Mouse (Mus musculus): ENCODE results near the gene Litaf.

The Litaf gene

GRCm38 (mm10) chr16:10956938-10957685 is 108.8 kb downstream of the Litaf start:
- no peak for DNase-seq (ENCODE audit: low read depth, low spot score)

GRCm38 (mm10) chr16:10955078-10955477 is 110.9 kb downstream of the Litaf start:
- DNase-seq (ENCODE audit: low read depth, low spot score): no peak

- no peak for DNase-seq (ENCODE audit: low read depth, low spot score)
Measured at GRCm38 (mm10) chr16:10952881-10953280, 113.1 kb downstream of the Litaf start.

- DNase-seq (ENCODE audit: low read depth, low spot score): no peak
Measured at GRCm38 (mm10) chr16:10952071-10952470, 113.9 kb downstream of the Litaf start.

GRCm38 (mm10) chr16:10951581-10951980 is 114.4 kb downstream of the Litaf start:
- peak; percentile 44 for DNase-seq (ENCODE audit: low read depth, low spot score)

- no peak for DNase-seq (ENCODE audit: low read depth, low spot score)
Measured at GRCm38 (mm10) chr16:10950539-10950938, 115.4 kb downstream of the Litaf start.

GRCm38 (mm10) chr16:10947724-10948123 is 118.2 kb downstream of the Litaf start:
- no peak for DNase-seq (ENCODE audit: low read depth, low spot score)

GRCm38 (mm10) chr16:10945381-10946127 is 120.4 kb downstream of the Litaf start:
- DNase-seq (ENCODE audit: low read depth, low spot score): peak; percentile 19

GRCm38 (mm10) chr16:10944545-10944944 is 121.4 kb downstream of the Litaf start:
- DNase-seq (ENCODE audit: low read depth, low spot score): peak; percentile 26

- peak; percentile 32 for DNase-seq (ENCODE audit: low read depth, low spot score)
Measured at GRCm38 (mm10) chr16:10943257-10943656, 122.7 kb downstream of the Litaf start.

GRCm38 (mm10) chr16:10940661-10941060 is 125.3 kb downstream of the Litaf start:
- no peak for DNase-seq (ENCODE audit: low read depth, low spot score)

- no peak for DNase-seq (ENCODE audit: low read depth, low spot score)
Measured at GRCm38 (mm10) chr16:10939932-10940331, 126.0 kb downstream of the Litaf start.

GRCm38 (mm10) chr16:10937497-10937896 is 128.5 kb downstream of the Litaf start:
- DNase-seq (ENCODE audit: low read depth, low spot score): no peak

GRCm38 (mm10) chr16:10936700-10937319 is 129.1 kb downstream of the Litaf start:
- DNase-seq (ENCODE audit: low read depth, low spot score): no peak

- DNase-seq (ENCODE audit: low read depth, low spot score): no peak
Measured at GRCm38 (mm10) chr16:10934047-10934446, 131.9 kb downstream of the Litaf start.

- DNase-seq (ENCODE audit: low read depth, low spot score): no peak
Measured at GRCm38 (mm10) chr16:10933372-10933771, 132.6 kb downstream of the Litaf start.

- no peak for DNase-seq (ENCODE audit: low read depth, low spot score)
Measured at GRCm38 (mm10) chr16:10927026-10927425, 138.9 kb downstream of the Litaf start.

- DNase-seq (ENCODE audit: low read depth, low spot score): no peak
Measured at GRCm38 (mm10) chr16:10925591-10926180, 140.3 kb downstream of the Litaf start.

- DNase-seq (ENCODE audit: low read depth, low spot score): no peak
Measured at GRCm38 (mm10) chr16:10923561-10923960, 142.4 kb downstream of the Litaf start.

- no peak for DNase-seq (ENCODE audit: low read depth, low spot score)
Measured at GRCm38 (mm10) chr16:10919856-10920255, 146.1 kb downstream of the Litaf start.

GRCm38 (mm10) chr16:10916271-10916670 is 149.7 kb downstream of the Litaf start:
- no peak for DNase-seq (ENCODE audit: low read depth, low spot score)

- no peak for DNase-seq (ENCODE audit: low read depth, low spot score)
Measured at GRCm38 (mm10) chr16:10915066-10915465, 150.9 kb downstream of the Litaf start.

All from 3T3-L1 (cell line).